Mouse (Mus musculus) right cerebral cortex, postnatal 36 days (tissue): ENCODE results near the gene Tmem107.

Source experiments
- DNase-seq, 2 experiments: peaks; one replicate each; pipeline ENCODE4 v3.0.0; 2022; ENCODE audit warnings: low spot score in 2 of 2, mixed read lengths in 1 of 2

The Tmem107 gene

GRCm38 (mm10) chr11:69070590-69071222 lies at the start of gene Tmem107:
Gene Tmem107 (plus strand): TSS chr11:69070806.
- peak; percentile 92 to 93 for DNase-seq

GRCm38 (mm10) chr11:69026562-69026961 lies 44.0 kb upstream of the Tmem107 start:
- DNase-seq, result no peak

DNA sequence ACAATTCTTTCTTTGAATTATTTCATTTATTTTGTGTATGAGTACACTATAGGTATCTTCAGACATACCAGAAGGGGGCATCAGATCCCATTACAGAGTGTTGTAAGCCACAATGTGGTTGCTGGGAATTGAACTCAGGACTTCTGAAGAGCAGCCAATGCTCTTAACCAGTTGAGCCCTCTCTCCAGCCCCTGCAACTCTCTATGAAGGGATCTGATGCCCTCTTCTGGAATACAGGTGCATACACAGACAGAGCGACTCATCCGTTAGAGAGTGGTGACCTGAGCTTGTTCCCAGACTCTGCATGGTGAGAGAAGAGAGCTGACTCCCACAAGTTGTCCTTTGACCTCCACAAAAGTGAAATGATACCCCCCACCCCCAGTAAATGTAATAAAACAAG lies 41.8 kb upstream of the Tmem107 start:
- no peak for DNase-seq

- DNase-seq, result no peak
These were observed 37.1 kb upstream of the Tmem107 start for GRCm38 (mm10) chr11:69033552-69033951.

- no peak for DNase-seq
These were observed 36.0 kb upstream of the Tmem107 start for GRCm38 (mm10) chr11:69034585-69034984.

GRCm38 (mm10) chr11:69035411-69035810 lies 35.2 kb upstream of the Tmem107 start:
- no peak for DNase-seq

DNA sequence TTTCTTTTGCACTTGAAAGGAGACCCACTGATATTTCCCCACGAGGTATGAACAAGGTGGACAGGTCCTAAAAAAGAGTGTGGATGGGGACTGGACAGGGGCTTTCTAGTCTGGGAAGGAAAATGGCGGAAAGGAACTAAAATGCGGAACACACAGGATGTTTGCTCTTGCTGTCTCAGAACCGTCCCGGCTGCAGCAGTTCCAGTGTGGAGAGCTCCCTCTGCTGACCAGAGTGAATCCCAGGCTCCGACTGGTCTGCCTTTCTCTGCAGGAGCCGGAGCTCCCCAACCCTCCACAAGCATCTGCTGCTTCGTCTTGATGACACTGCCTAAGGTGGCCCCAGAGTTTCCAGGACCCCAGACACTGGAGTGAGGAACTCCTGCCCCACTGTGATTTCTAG lies 34.8 kb upstream of the Tmem107 start:
- peak; percentile 85 to 89 for DNase-seq

DNA sequence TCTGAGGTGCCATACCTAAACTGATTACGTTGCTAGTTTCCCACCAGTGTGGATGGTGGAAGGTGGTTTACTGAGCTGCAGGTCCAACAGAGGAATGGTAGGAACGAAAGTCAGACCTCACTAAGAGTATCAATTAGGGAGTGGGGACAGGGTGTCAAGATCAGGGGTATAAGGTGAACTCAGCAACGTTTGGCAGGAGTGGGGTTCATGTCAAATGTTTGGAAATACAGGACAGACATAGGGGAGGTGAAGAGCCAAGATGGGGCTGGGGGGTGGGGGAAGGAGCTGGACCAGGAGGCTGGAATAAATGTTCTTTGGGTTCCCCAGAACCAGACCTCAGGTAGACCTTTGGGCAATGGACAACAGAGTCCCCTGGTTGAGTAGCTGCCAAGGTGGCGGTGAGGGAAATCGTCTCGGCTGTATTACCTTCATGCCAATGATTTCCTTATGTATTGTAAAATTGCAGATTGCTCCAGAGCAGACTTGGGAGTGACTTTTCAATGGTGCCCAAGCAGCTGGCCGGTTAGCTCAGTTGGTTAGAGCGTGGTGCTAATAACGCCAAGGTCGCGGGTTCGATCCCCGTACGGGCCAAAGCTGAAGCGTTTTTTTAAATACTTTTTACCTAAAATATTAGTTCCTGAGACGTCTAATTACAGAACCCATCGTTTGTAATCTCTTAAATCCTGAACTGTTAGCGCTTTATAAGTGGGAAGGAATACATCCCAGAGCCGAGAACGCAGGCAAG lies 33.9 kb upstream of the Tmem107 start:
- DNase-seq, result peak; percentile 83 to 89

GRCm38 (mm10) chr11:69037231-69038061 lies 33.2 kb upstream of the Tmem107 start:
- DNase-seq, result peak; percentile 84 to 87

DNA sequence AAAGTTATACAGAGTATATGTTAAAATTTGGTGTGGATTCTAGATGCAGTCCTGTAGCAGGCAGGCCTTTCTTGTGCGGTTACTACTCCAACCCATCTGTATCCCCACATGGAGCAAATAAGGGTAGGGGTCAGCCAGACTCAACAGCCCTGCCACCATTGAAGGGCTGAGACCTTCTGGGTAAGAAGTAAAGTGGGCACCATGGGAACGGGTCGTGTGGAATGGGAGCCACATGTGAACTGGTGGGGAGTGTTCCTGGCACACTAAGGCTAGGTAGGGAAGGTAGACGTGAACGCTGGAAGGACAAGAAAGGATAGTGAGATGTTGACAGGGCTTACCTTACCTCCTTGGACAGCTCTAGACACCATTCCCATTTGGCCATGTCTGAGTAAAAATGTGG lies 32.4 kb upstream of the Tmem107 start:
- DNase-seq, result no peak

DNA sequence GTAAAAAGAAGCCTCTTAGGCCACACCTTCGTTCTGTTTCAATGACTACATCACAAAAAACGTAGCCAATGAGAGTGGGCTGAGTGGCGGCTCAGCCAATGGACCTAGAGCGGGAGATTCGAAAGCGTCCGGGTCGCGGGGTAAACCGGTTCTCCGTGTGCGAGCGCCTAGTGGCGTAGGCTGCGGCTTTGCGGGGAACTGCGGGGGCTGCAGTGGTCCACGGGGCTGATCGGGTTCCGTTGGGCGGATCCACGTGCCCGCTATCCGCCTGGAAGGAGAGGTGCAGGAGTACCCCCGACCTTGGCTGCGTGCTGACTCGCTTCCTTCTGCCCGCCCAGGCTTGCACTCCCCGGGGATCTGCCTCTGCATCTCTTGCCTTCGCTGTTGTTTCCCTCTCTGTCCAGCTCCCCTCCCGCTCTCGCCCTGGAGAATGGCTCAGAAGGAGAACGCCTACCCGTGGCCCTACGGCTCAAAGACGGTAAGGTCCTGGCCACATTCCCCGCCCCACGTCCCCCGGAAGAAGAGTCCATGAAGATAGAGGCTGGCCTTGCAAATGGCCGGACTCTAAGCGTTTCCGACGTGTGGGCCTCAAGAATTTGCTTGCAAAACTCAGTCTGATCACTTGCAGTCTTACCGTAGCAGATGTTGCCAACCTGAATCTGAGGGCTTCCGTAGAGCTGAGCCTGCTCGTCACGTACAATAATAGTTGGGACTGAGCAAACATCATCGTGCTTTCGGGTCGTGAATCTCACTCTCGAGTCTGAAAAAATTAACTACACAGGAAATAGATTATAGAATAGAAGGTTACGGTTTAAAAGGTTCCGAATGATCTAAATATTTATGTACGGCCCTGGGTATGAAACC lies 24.8 kb upstream of the Tmem107 start, which contains the start of gene Aurkb:
Gene Aurkb (plus strand): TSS at position 117 of the 864 bp plus-strand sequence.
- peak in 1 of 2 experiments; percentile 55 for DNase-seq

DNA sequence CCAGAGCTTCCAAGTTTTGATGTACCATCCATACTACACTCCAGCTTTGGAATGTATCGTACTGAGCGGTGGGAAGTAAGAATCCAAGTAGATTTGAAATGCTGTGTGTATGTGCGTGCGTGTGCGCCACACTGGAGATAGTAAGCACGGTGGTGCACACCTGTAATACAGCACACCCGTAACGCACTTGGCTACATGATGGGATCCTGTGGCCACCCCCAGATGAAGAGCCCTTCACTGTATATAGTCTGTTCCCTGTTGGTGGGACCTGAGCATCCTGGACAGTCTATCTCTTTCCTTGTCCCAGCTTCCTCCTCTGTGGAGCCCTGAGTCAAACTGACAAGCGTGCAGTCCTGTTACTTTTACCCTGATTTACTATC lies 24.2 kb upstream of the Tmem107 start:
- no peak for DNase-seq

GRCm38 (mm10) chr11:69047592-69047991 lies 23.0 kb upstream of the Tmem107 start:
- DNase-seq, result no peak

DNA sequence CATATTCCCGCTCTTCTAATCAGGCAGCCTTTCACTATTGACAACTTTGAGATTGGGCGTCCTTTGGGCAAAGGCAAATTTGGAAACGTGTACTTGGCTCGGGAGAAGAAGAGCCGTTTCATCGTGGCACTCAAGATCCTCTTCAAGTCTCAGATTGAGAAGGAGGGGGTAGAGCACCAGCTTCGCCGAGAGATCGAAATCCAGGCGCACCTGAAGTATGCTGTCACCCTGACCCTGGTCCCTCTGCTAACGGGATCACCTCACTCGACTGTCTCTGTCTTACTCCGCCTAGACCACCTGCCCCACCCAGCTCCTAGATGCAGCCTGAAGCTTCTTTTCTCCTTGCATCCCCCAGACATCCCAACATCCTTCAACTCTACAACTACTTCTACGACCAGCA lies 22.5 kb upstream of the Tmem107 start:
- DNase-seq, result no peak

DNA sequence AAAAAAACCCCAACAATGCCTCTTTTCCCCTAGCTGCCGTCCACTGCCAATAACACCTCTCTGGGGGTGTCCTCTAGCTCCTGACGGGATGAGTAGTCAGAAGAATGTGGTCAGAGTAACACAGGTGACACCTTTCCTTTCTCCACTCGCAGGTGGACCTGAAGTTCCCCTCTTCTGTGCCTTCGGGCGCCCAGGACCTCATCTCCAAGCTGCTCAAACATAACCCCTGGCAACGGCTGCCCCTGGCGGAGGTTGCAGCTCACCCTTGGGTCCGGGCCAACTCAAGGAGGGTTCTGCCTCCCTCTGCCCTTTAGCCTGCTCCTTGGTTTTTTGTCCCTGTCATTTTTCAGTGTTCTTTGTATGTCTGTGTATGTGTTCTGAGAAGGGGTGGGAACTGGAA lies 19.9 kb upstream of the Tmem107 start:
- DNase-seq, result no peak

GRCm38 (mm10) chr11:69051771-69052170 lies 18.8 kb upstream of the Tmem107 start:
- no peak for DNase-seq

DNA sequence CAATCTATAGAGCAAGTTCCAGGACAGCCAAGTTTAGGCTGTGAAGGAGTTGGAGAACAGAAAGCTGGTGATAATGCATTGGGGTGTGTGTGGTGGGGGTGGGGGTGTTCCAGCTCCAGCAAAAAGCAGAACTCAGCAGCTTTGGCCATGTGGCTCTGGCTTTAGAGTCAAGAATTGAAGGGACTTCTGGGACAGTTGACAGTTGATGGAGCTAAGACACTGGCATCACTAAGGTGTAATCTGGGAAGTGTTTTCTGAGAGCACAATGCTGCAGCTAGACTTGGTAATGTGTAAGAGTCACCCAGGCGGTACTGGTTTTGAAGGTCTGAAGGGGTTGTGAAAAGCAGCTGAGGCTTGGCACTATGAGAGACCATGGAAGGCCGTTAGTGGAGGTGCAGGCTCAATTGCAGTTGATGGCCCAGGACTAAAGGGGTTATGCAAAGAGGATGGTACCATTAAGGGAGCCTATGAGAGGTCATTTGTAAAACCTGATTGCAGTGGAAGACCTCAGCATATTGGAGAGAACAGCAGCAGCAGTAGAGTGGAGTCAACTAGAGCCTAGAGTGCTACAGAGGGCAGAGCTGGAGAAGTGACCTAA lies 17.7 kb upstream of the Tmem107 start:
- DNase-seq, result no peak

- no peak for DNase-seq
These were observed 16.8 kb upstream of the Tmem107 start for GRCm38 (mm10) chr11:69053848-69054247.

- no peak for DNase-seq
These were observed 12.3 kb upstream of the Tmem107 start for GRCm38 (mm10) chr11:69058265-69058664.

GRCm38 (mm10) chr11:69058729-69059356 lies 11.8 kb upstream of the Tmem107 start:
- no peak for DNase-seq
